Mouse (Mus musculus) kidney, adult 2 months (tissue): ENCODE data around the gene Unc5c. TPM values are rescaled to one million over a fixed set of nuclear protein-coding genes. Genes with fewer than 3 reads are reported as not detected.

Experiments
- DNase-seq: peaks from one replicate; pipeline ENCODE4 v3.0.0; 2021
- H3K27ac ChIP-seq: fragments of 200-500 bp; 2 replicates; pipeline ENCODE4 v1.5.1; 2012; ENCODE audit warnings: low read depth, low read length, control low read depth, inconsistent platforms; ENCODE audit not compliant: insufficient read depth
- H3K27me3 ChIP-seq: fragments of 200-500 bp; replicated peaks from 2 replicates; pipeline ENCODE4 v1.6.1; 2012; ENCODE audit warnings: mild to moderate bottlenecking, moderate library complexity, low read length, inconsistent platforms; ENCODE audit not compliant: control insufficient read depth, insufficient read depth
- H3K36me3 ChIP-seq: fragments of 200-500 bp; 2 replicates; pipeline ENCODE4 v1.6.1; 2012; ENCODE audit warnings: mild to moderate bottlenecking, moderate library complexity, low read length, inconsistent platforms; ENCODE audit not compliant: control insufficient read depth, insufficient read depth
- H3K4me1 ChIP-seq: fragments of 200-500 bp; 2 replicates; pipeline ENCODE4 v1.6.1; 2011; ENCODE audit warnings: low read length; ENCODE audit not compliant: control insufficient read depth, insufficient read depth
- H3K4me3 ChIP-seq: fragments of 200-500 bp; 2 replicates; pipeline ENCODE4 v1.5.1; 2011; ENCODE audit warnings: mild to moderate bottlenecking, low read depth, low read length, control low read depth; ENCODE audit not compliant: insufficient read depth
- CTCF ChIP-seq: fragments of 200-500 bp; conservative IDR thresholded peaks from 2 replicates; pipeline ENCODE4 v1.5.1; 2011; ENCODE audit warnings: low read depth, mild to moderate bottlenecking, control low read depth, low read length, moderate library complexity, mixed read lengths; ENCODE audit not compliant: insufficient read depth, insufficient read length
- POLR2A ChIP-seq: fragments of 200-500 bp; IDR thresholded peaks from one replicate; pipeline ENCODE4 v1.6.1; 2011; ENCODE audit warnings: low read depth, low read length, control low read depth
- WGBS: fragments of 180-500 bp; shearing (Covaris S2); methylation state at CpG from one replicate; pipeline ENCODE4 v1.1.7; 2018; 5-methylcytosine and 5-hydroxymethylcytosine counted together
- polyA plus RNA-seq: library from polyadenylated mRNA; depleted of rRNA; stranded (reverse); fragments of >200 nt; gene quantifications from 2 replicates; pipeline ENCODE4 v1.2.3, GENCODE M21; 2012

The Unc5c gene
- polyA plus RNA-seq, 1 experiment, result 2.3 TPM

DNA sequence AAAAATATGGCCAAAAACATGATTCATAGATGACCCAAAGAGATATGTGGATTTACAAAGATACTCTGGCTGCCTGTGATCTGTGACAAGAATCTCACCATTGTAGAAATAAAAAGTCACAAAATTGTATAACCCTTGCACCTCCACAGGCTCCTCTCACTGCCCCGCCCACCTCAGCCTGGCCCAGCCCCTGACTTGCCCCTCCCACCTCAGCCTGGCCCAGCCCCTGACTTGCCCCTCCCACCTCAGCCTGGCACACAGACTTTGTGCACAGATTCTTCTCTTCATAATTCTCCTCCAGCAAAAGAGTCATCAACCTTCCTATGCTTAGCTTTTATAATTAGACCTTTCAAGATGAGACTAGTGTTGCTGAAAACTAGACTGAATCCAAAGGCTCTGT lies 327.1 kb downstream of the Unc5c start:
- WGBS, result 100% methylated on average over 1 of the region's 1 CpGs

GRCm38 (mm10) chr3:141793755-141794154 lies 328.7 kb downstream of the Unc5c start:
- TF ChIP-seq CTCF (no peak), POLR2A (no peak)
- Histone ChIP-seq H3K36me3 (no peaks in the 10 kb centered on the region), H3K27me3 (no peaks in the 10 kb centered on the region), H3K27ac (no peak overlapping the region), H3K4me1 (no peaks in the 10 kb centered on the region), H3K4me3 (no peak overlapping the region)
- 87% methylated on average over 2 of the region's 2 CpGs for WGBS
- DNase-seq, result no peak

More for the DNA sequence above, 327.1 kb downstream of the Unc5c start:
- TF ChIP-seq CTCF (no peak), POLR2A (no peak)
- no peaks in the 10 kb centered on the region for H3K27me3 ChIP-seq
- H3K4me1 ChIP-seq, result no peaks in the 10 kb centered on the region
- H3K36me3 ChIP-seq, result no peaks in the 10 kb centered on the region
- no peak overlapping the region for H3K4me3 ChIP-seq
- DNase-seq, result no peak
- H3K27ac ChIP-seq, result no peak overlapping the region

GRCm38 (mm10) chr3:141794371-141794770 lies 329.4 kb downstream of the Unc5c start:
- no peak for DNase-seq
- no peaks in the 10 kb centered on the region for H3K36me3 ChIP-seq
- WGBS, result 73% methylated on average over 3 of the region's 3 CpGs

DNA sequence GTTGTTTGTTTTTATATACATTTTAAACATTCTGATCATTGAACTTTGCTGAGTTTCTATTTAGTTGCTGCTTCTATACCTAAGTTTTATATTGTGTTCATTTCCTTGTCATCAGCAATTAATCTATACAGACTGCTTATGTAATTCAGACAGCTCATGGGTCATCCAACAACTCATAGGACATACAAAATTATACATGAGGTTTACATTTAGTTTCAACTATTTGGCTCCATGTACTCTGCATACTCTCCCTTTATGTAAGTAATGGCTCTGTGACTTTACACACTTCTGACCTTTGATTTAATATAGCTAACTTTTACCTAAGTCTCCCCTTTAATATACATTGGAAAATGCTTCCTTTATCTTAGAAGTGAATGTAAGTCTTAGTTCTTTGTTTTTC lies 332.4 kb downstream of the Unc5c start:
- Histone ChIP-seq H3K36me3 (no peaks in the 10 kb centered on the region; the same call in 1 of the 2 replicates), H3K27me3 (no peaks in the 10 kb centered on the region), H3K4me3 (no peak overlapping the region), H3K4me1 (no peaks in the 10 kb centered on the region), H3K27ac (no peak overlapping the region)
- DNase-seq, result no peak
- no peak for TF ChIP-seq POLR2A
- TF ChIP-seq CTCF, result no peak

More at GRCm38 (mm10) chr3:141794371-141794770, 329.4 kb downstream of the Unc5c start:
- Histone ChIP-seq H3K27me3 (no peaks in the 10 kb centered on the region), H3K4me3 (no peak overlapping the region), H3K27ac (no peak overlapping the region), H3K4me1 (no peaks in the 10 kb centered on the region)
- TF ChIP-seq POLR2A, result no peak
- TF ChIP-seq CTCF, result no peak

DNA sequence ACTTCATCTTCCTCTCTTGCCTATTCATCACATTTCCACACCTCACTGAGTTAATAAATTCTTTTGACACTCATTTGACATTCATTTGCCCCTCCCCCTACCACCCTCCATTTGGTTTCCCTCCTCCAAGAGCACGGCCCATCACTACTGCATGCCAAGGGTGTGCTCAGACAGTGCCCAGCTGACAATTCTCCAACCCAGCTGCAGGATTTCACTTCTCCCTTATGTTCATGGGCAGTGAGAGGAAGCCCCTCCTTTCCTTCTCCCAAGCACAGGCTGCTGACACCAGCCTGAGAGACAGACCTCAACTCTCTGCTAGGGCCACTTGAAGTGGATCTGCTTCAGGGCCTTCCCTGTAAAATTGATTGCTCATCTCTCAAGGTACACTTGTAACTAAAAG lies 332.8 kb downstream of the Unc5c start:
- Histone ChIP-seq H3K36me3 (no peaks in the 10 kb centered on the region; the same call in 1 of the 2 replicates), H3K4me3 (no peak overlapping the region), H3K4me1 (no peaks in the 10 kb centered on the region), H3K27me3 (no peaks in the 10 kb centered on the region), H3K27ac (no peak overlapping the region)
- TF ChIP-seq CTCF (no peak), POLR2A (no peak)
- no peak for DNase-seq
- 14% methylated on average over 1 of the region's 1 CpGs for WGBS

GRCm38 (mm10) chr3:141804133-141804532 lies 339.1 kb downstream of the Unc5c start:
- Histone ChIP-seq H3K36me3 (no peaks in the 10 kb centered on the region; the same call in 1 of the 2 replicates), H3K4me3 (no peak overlapping the region), H3K27ac (no peak overlapping the region), H3K4me1 (no peaks in the 10 kb centered on the region), H3K27me3 (no peaks in the 10 kb centered on the region)
- WGBS, result 88% methylated on average over 5 of the region's 5 CpGs
- TF ChIP-seq POLR2A (no peak), CTCF (no peak)
- DNase-seq, result no peak

- Histone ChIP-seq H3K27ac (no peak overlapping the region), H3K4me3 (no peak overlapping the region), H3K4me1 (no peaks in the 10 kb centered on the region), H3K36me3 (no peaks in the 10 kb centered on the region), H3K27me3 (no peaks in the 10 kb centered on the region)
- DNase-seq, result no peak
- WGBS, result 83% methylated on average over 3 of the region's 3 CpGs
- TF ChIP-seq CTCF (no peak), POLR2A (no peak)
Observed at GRCm38 (mm10) chr3:141809581-141809980, 344.6 kb downstream of the Unc5c start.

DNA sequence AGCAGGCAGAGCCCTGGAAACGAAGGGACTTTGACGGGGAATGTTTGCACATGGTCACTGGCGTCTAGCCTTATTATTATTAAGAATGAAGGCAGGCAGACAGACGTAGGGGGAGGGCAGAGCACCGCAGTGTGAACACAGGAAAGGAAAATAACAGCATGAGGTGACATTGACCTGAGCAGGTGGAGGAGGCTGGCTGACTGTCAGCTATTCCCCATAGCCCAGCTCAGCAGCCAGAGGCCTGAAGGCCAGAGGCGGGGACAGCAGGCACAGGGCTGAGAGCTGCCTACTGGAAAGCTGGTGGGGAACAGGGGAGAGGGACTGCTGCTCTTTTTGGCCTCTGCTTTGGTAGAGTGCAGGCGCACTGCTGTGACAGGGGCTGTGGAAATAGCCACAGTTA lies 345.9 kb downstream of the Unc5c start:
- WGBS, result 56% methylated on average over 7 of the region's 7 CpGs
- Histone ChIP-seq H3K27me3 (no peaks in the 10 kb centered on the region), H3K4me1 (no peaks in the 10 kb centered on the region), H3K27ac (no peak overlapping the region), H3K4me3 (no peak overlapping the region), H3K36me3 (no peaks in the 10 kb centered on the region)
- no peak for DNase-seq
- TF ChIP-seq POLR2A (no peak), CTCF (no peak)
